Mouse (Mus musculus): ENCODE measurements at regions not wholly inside any gene's neighbourhood (a gene's known extent, or its start where the extent isn't known, plus 50 kb on each side); places are given as distances from the start of the nearest gene placed in this dataset.

GRCm38 (mm10) chr5:29142957-29143356 lies 52.8 kb upstream of the Rnf32 start:
- Histone ChIP-seq H3K27ac (ENCODE audit: low read depth, low read length) (no peak overlapping the region), H3K4me1 (ENCODE audit: control insufficient read depth, insufficient read depth, low read depth, low read length) (no peaks in the 10 kb centered on the region), H3K4me3 (ENCODE audit: low read length) (no peak overlapping the region), H3K9me3 (ENCODE audit: control insufficient read depth, low read length) (no peaks in the 10 kb centered on the region), H3K9ac (ENCODE audit: low read depth, low read length) (no peak overlapping the region), H3K4me2 (ENCODE audit: low read length) (no peak overlapping the region), H3K36me3 (ENCODE audit: control insufficient read depth, insufficient read depth, low read length) (no peaks in the 10 kb centered on the region), H3K27me3 (replicated peaks; ENCODE audit: control insufficient read depth, insufficient read depth, low read length) (no peaks in the 10 kb centered on the region)
- peak; percentile 40; the same call in 1 of the 2 replicates for ATAC-seq
- WGBS = 62% methylated on average over 2 of the region's 2 CpGs

- Histone ChIP-seq H3K4me2 (ENCODE audit: low read length) (no peak overlapping the region), H3K27ac (ENCODE audit: low read depth, low read length) (no peak overlapping the region), H3K4me1 (ENCODE audit: control insufficient read depth, insufficient read depth, low read depth, low read length) (no peaks in the 10 kb centered on the region), H3K27me3 (replicated peaks; ENCODE audit: control insufficient read depth, insufficient read depth, low read length) (no peaks in the 10 kb centered on the region), H3K36me3 (ENCODE audit: control insufficient read depth, insufficient read depth, low read length) (no peaks in the 10 kb centered on the region), H3K9me3 (ENCODE audit: control insufficient read depth, low read length) (no peaks in the 10 kb centered on the region), H3K4me3 (ENCODE audit: low read length) (no peak overlapping the region), H3K9ac (ENCODE audit: low read depth, low read length) (no peak overlapping the region)
- 89% methylated on average over 13 of the region's 13 CpGs for WGBS
- 0 out of 2 replicates have a peak, but pooled peaks have one; percentile 4 for ATAC-seq
Observed at GRCm38 (mm10) chr5:29142502-29142901, 53.3 kb upstream of the Rnf32 start.

GRCm38 (mm10) chr5:29137481-29137880 lies 58.3 kb upstream of the Rnf32 start:
- Histone ChIP-seq H3K4me2 (ENCODE audit: low read length) (no peak overlapping the region), H3K27me3 (replicated peaks; ENCODE audit: control insufficient read depth, insufficient read depth, low read length) (no peaks in the 10 kb centered on the region)
- 73% methylated on average over 5 of the region's 5 CpGs for WGBS

GRCm38 (mm10) chr5:29132261-29132660 lies 63.5 kb upstream of the Rnf32 start:
- Histone ChIP-seq H3K4me2 (ENCODE audit: low read length) (no peak overlapping the region), H3K27ac (ENCODE audit: low read depth, low read length) (no peak overlapping the region), H3K27me3 (replicated peaks; ENCODE audit: control insufficient read depth, insufficient read depth, low read length) (no peaks in the 10 kb centered on the region), H3K9ac (ENCODE audit: low read depth, low read length) (no peak overlapping the region), H3K4me3 (ENCODE audit: low read length) (no peak overlapping the region), H3K4me1 (ENCODE audit: control insufficient read depth, insufficient read depth, low read depth, low read length) (no peaks in the 10 kb centered on the region), H3K36me3 (ENCODE audit: control insufficient read depth, insufficient read depth, low read length) (no peaks in the 10 kb centered on the region), H3K9me3 (ENCODE audit: control insufficient read depth, low read length) (no peaks in the 10 kb centered on the region)
- no peak for ATAC-seq
- 13% methylated on average over 3 of the region's 3 CpGs for WGBS

More at GRCm38 (mm10) chr5:29137481-29137880, 58.3 kb upstream of the Rnf32 start:
- no peak overlapping the region for H3K4me3 ChIP-seq (ENCODE audit: low read length)
- no peaks in the 10 kb centered on the region for H3K9me3 ChIP-seq (ENCODE audit: control insufficient read depth, low read length)
- no peak for ATAC-seq
- no peak overlapping the region for H3K27ac ChIP-seq (ENCODE audit: low read depth, low read length)
- H3K9ac ChIP-seq (ENCODE audit: low read depth, low read length) = no peak overlapping the region
- H3K36me3 ChIP-seq (ENCODE audit: control insufficient read depth, insufficient read depth, low read length) = no peaks in the 10 kb centered on the region
- H3K4me1 ChIP-seq (ENCODE audit: control insufficient read depth, insufficient read depth, low read depth, low read length) = no peaks in the 10 kb centered on the region

DNA sequence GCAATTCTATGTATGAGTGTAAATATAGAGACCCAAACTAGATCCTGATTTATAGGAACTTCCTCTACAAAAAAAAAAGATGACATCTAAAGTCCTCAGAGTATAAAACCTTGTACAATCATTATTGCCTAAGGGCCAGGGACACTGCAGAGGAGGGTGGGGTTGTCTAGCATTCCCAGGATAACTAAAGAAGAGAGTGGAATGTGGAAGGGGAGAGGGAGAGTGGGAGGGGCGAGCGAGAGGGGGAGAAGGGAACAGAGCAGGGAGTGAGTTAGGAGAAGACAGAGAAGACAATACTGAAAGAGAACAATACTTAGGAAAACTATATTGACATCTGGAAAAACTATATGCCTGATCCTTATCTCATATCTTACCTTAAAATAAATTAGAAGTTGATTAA lies 64.0 kb upstream of the Rnf32 start:
- no peak for ATAC-seq
- H3K4me2 ChIP-seq (ENCODE audit: low read length) = no peak overlapping the region
- no peak overlapping the region for H3K4me3 ChIP-seq (ENCODE audit: low read length)
- WGBS = 6% methylated on average over 2 of the region's 2 CpGs
- no peaks in the 10 kb centered on the region for H3K9me3 ChIP-seq (ENCODE audit: control insufficient read depth, low read length)
- no peak overlapping the region for H3K9ac ChIP-seq (ENCODE audit: low read depth, low read length)
- H3K27me3 ChIP-seq (replicated peaks; ENCODE audit: control insufficient read depth, insufficient read depth, low read length) = no peaks in the 10 kb centered on the region
- H3K27ac ChIP-seq (ENCODE audit: low read depth, low read length) = no peak overlapping the region
- no peaks in the 10 kb centered on the region for H3K4me1 ChIP-seq (ENCODE audit: control insufficient read depth, insufficient read depth, low read depth, low read length)
- no peaks in the 10 kb centered on the region for H3K36me3 ChIP-seq (ENCODE audit: control insufficient read depth, insufficient read depth, low read length)

GRCm38 (mm10) chr5:29129724-29130123 lies 66.1 kb upstream of the Rnf32 start:
- 98% methylated on average over 3 of the region's 3 CpGs for WGBS

DNA sequence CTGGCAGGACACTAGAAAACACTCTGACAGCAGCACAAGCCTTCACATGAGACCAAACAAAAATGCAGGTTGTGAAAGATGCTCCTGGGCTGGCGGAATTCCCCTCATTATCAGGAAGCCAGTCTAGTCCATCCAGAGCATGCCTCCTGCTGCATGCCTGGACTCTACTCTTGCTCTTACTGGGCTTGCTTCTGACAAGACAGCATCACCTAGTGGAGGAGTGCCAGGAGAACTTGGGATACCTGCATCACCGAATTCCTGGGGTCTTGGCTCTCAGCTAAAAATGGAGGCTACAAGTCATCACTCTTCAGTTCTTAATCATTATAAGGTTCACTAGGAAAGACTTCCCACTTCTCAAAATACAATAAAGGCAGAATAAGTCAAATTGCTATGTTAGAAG lies 78.8 kb upstream of the Rnf32 start:
- H3K27me3 ChIP-seq (replicated peaks; ENCODE audit: control insufficient read depth, insufficient read depth, low read length) = no peaks in the 10 kb centered on the region
- no peak overlapping the region for H3K4me3 ChIP-seq (ENCODE audit: low read length)
- no peak overlapping the region for H3K27ac ChIP-seq (ENCODE audit: low read depth, low read length)
- 75% methylated on average over 2 of the region's 2 CpGs for WGBS
- H3K36me3 ChIP-seq (ENCODE audit: control insufficient read depth, insufficient read depth, low read length) = no peaks in the 10 kb centered on the region
- no peak overlapping the region for H3K4me2 ChIP-seq (ENCODE audit: low read length)
- H3K9ac ChIP-seq (ENCODE audit: low read depth, low read length) = no peak overlapping the region
- H3K9me3 ChIP-seq (ENCODE audit: control insufficient read depth, low read length) = no peaks in the 10 kb centered on the region
- ATAC-seq = no peak
- no peaks in the 10 kb centered on the region for H3K4me1 ChIP-seq (ENCODE audit: control insufficient read depth, insufficient read depth, low read depth, low read length)

More at GRCm38 (mm10) chr5:29129724-29130123, 66.1 kb upstream of the Rnf32 start:
- Histone ChIP-seq H3K27me3 (replicated peaks; ENCODE audit: control insufficient read depth, insufficient read depth, low read length) (no peaks in the 10 kb centered on the region), H3K27ac (ENCODE audit: low read depth, low read length) (no peak overlapping the region), H3K9me3 (ENCODE audit: control insufficient read depth, low read length) (no peaks in the 10 kb centered on the region), H3K36me3 (ENCODE audit: control insufficient read depth, insufficient read depth, low read length) (no peaks in the 10 kb centered on the region), H3K4me2 (ENCODE audit: low read length) (no peak overlapping the region), H3K4me3 (ENCODE audit: low read length) (no peak overlapping the region), H3K4me1 (ENCODE audit: control insufficient read depth, insufficient read depth, low read depth, low read length) (no peaks in the 10 kb centered on the region), H3K9ac (ENCODE audit: low read depth, low read length) (no peak overlapping the region)
- ATAC-seq = no peak

DNA sequence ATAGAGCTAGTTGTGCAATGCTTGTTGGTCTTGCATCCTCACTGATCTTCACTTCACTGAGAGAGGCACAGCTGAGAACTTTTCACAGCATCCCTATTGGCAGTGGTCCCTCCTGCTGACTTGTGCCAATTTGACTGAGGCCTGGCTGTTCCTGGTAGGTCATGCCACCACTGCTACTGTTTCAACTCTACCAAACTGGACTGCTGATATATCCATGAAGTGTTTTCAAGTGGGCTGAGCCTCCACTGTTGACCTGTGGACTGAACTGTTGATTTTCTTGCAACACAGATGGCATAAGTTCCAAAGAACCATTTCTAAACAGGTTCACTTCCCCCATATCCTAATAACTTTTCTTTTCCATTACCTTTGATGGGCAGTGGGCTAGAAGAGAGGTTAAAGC lies 83.3 kb upstream of the Rnf32 start:
- H3K9ac ChIP-seq (ENCODE audit: low read depth, low read length) = no peak overlapping the region
- H3K9me3 ChIP-seq (ENCODE audit: control insufficient read depth, low read length) = no peaks in the 10 kb centered on the region
- no peak overlapping the region for H3K27ac ChIP-seq (ENCODE audit: low read depth, low read length)
- no peak overlapping the region for H3K4me3 ChIP-seq (ENCODE audit: low read length)
- no peaks in the 10 kb centered on the region for H3K36me3 ChIP-seq (ENCODE audit: control insufficient read depth, insufficient read depth, low read length)
- ATAC-seq = no peak
- H3K4me2 ChIP-seq (ENCODE audit: low read length) = no peak overlapping the region
- H3K27me3 ChIP-seq (replicated peaks; ENCODE audit: control insufficient read depth, insufficient read depth, low read length) = no peaks in the 10 kb centered on the region
- H3K4me1 ChIP-seq (ENCODE audit: control insufficient read depth, insufficient read depth, low read depth, low read length) = no peaks in the 10 kb centered on the region

- Histone ChIP-seq H3K27me3 (replicated peaks; ENCODE audit: control insufficient read depth, insufficient read depth, low read length) (no peaks in the 10 kb centered on the region), H3K36me3 (ENCODE audit: control insufficient read depth, insufficient read depth, low read length) (no peaks in the 10 kb centered on the region), H3K4me1 (ENCODE audit: control insufficient read depth, insufficient read depth, low read depth, low read length) (no peaks in the 10 kb centered on the region), H3K4me2 (ENCODE audit: low read length) (no peak overlapping the region), H3K27ac (ENCODE audit: low read depth, low read length) (no peak overlapping the region), H3K9me3 (ENCODE audit: control insufficient read depth, low read length) (no peaks in the 10 kb centered on the region), H3K9ac (ENCODE audit: low read depth, low read length) (no peak overlapping the region), H3K4me3 (ENCODE audit: low read length) (no peak overlapping the region)
- ATAC-seq = no peak
Observed at GRCm38 (mm10) chr5:29107276-29107675, 88.5 kb upstream of the Rnf32 start.

GRCm38 (mm10) chr5:29083288-29083687 lies 112.5 kb upstream of the Rnf32 start:
- no peaks in the 10 kb centered on the region for H3K27me3 ChIP-seq (replicated peaks; ENCODE audit: control insufficient read depth, insufficient read depth, low read length)

More at GRCm38 (mm10) chr5:29083288-29083687, 112.5 kb upstream of the Rnf32 start:
- Histone ChIP-seq H3K4me2 (ENCODE audit: low read length) (no peak overlapping the region), H3K4me3 (ENCODE audit: low read length) (no peak overlapping the region), H3K36me3 (ENCODE audit: control insufficient read depth, insufficient read depth, low read length) (no peaks in the 10 kb centered on the region), H3K27ac (ENCODE audit: low read depth, low read length) (no peak overlapping the region), H3K9ac (ENCODE audit: low read depth, low read length) (no peak overlapping the region), H3K4me1 (ENCODE audit: control insufficient read depth, insufficient read depth, low read depth, low read length) (no peaks in the 10 kb centered on the region), H3K9me3 (ENCODE audit: control insufficient read depth, low read length) (no peaks in the 10 kb centered on the region)
- ATAC-seq = no peak
- 91% methylated on average over 1 of the region's 1 CpGs for WGBS

Data from hindbrain, embryonic 16.5 days (tissue).